Mouse (Mus musculus) NIH3T3 (cell line): Measurements from ENCODE around the gene Noa1.

Experiments used
- DNase-seq: peaks from one replicate; pipeline ENCODE4 v3.0.0-alpha.2; 2012; ENCODE audit warnings: low read depth

The Noa1 gene

GRCm38 (mm10) chr5:77289686-77290085 lies 20.2 kb downstream of the Noa1 start:
- no peak for DNase-seq

GRCm38 (mm10) chr5:77287901-77288300 lies 22.0 kb downstream of the Noa1 start:
- DNase-seq = peak; percentile 51

- no peak for DNase-seq
Observed at GRCm38 (mm10) chr5:77286904-77287303, 23.0 kb downstream of the Noa1 start.

- no peak for DNase-seq
Observed at GRCm38 (mm10) chr5:77285685-77286084, 24.2 kb downstream of the Noa1 start.

GRCm38 (mm10) chr5:77282242-77282641 lies 27.6 kb downstream of the Noa1 start:
- no peak for DNase-seq

GRCm38 (mm10) chr5:77281518-77282174 lies 28.2 kb downstream of the Noa1 start:
- no peak for DNase-seq

GRCm38 (mm10) chr5:77277204-77277603 lies 32.7 kb downstream of the Noa1 start:
- no peak for DNase-seq

GRCm38 (mm10) chr5:77275950-77276349 lies 33.9 kb downstream of the Noa1 start:
- DNase-seq = peak; percentile 43

GRCm38 (mm10) chr5:77273151-77273550 lies 36.7 kb downstream of the Noa1 start:
- no peak for DNase-seq

GRCm38 (mm10) chr5:77269399-77269798 lies 40.5 kb downstream of the Noa1 start:
- peak; percentile 26 for DNase-seq

GRCm38 (mm10) chr5:77267957-77268624 lies 41.8 kb downstream of the Noa1 start:
- DNase-seq = no peak

GRCm38 (mm10) chr5:77267441-77267840 lies 42.4 kb downstream of the Noa1 start:
- no peak for DNase-seq

GRCm38 (mm10) chr5:77266886-77267401 lies 42.9 kb downstream of the Noa1 start:
- DNase-seq = peak; percentile 66

- DNase-seq = peak; percentile 72
Observed at GRCm38 (mm10) chr5:77266066-77266885, 43.6 kb downstream of the Noa1 start.

GRCm38 (mm10) chr5:77265671-77266065 lies 44.2 kb downstream of the Noa1 start:
- DNase-seq = peak; percentile 85

GRCm38 (mm10) chr5:77265081-77265670 lies 44.7 kb downstream of the Noa1 start, which contains the start of gene Rest:
Gene Rest (plus strand): TSS chr5:77265491.
- DNase-seq = peak; percentile 92

GRCm38 (mm10) chr5:77262105-77262504 lies 47.8 kb downstream of the Noa1 start:
- no peak for DNase-seq

- DNase-seq = no peak
Observed at GRCm38 (mm10) chr5:77261137-77261536, 48.7 kb downstream of the Noa1 start.

- DNase-seq = no peak
Observed at GRCm38 (mm10) chr5:77260141-77260540, 49.7 kb downstream of the Noa1 start.

GRCm38 (mm10) chr5:77259315-77259714 lies 50.6 kb downstream of the Noa1 start:
- DNase-seq = no peak

- no peak for DNase-seq
Observed at GRCm38 (mm10) chr5:77257603-77258002, 52.3 kb downstream of the Noa1 start.

- DNase-seq = no peak
Observed at GRCm38 (mm10) chr5:77254402-77254801, 55.5 kb downstream of the Noa1 start.
